Mouse (Mus musculus) effector memory CD4-positive, alpha-beta T cell, adult 7 months (primary cell): ENCODE results near the gene C1galt1c1. TPM values are rescaled to one million over a fixed set of nuclear protein-coding genes. Genes with fewer than 3 reads are reported as not detected.

Experiments used
- polyA plus RNA-seq: library from polyadenylated mRNA; unstranded; fragments of 100-300 nt; shearing (Covaris generic); gene quantifications from one replicate; pipeline ENCODE4 v1.2.1, GENCODE M21; 2017

The C1galt1c1 gene
- 29.2 TPM for polyA plus RNA-seq

GRCm38 (mm10) chrX:38634801-38635637, at the start of gene C1galt1c1:
TSS of gene C1galt1c1 (minus strand) at chrX:38635087.

GRCm38 (mm10) chrX:38600177-38600994, 34.5 kb downstream of the C1galt1c1 start, which contains the start of gene Mcts1:
TSS of gene Mcts1 (plus strand) at chrX:38600578.

Other genes with a start within 250 kb of the C1galt1c1 start
- 30.5 TPM for gene Lamp2, start 178.6 kb downstream of the C1galt1c1 start, polyA plus RNA-seq
- 29.3 TPM for gene Cul4b, start 58.9 kb downstream of the C1galt1c1 start, polyA plus RNA-seq
- 98.6 TPM for gene Mcts1, start 34.5 kb downstream of the C1galt1c1 start, polyA plus RNA-seq
- not detected for gene 6030498E09Rik, start 137.6 kb upstream of the C1galt1c1 start, polyA plus RNA-seq